Mouse (Mus musculus): ENCODE measurements around the gene Serpinb6c. TPM values are rescaled to one million over a fixed set of nuclear protein-coding genes. Genes with fewer than 3 reads are reported as not detected.

Serpinb6c gene
- total RNA-seq (2014; rRNA removed), result 0.38 and 5.4 TPM in 2 replicates
- polyA plus RNA-seq (2015; fragmentation: Nextera tagmentation; extraction: Ambion mirVana), result 0.25 and 0.41 TPM in 2 replicates

GRCm38 (mm10) chr13:33905176-33905954 is at the start of gene Serpinb6c:
TSS of gene Serpinb6c (minus strand) at chr13:33905708.
- H3K27ac ChIP-seq (ENCODE audit: low read depth, low read length), result no peak within 1 kb of the TSS
- no peaks in the 10 kb centered on the region for H3K27me3 ChIP-seq (ENCODE audit: insufficient read depth, low read length)
- ATAC-seq (ENCODE audit: low FRiP score) (no peak), DNase-seq (ENCODE audit: low spot score) (no peak)
- H3K9me3 ChIP-seq (ENCODE audit: low read length), result no peaks in the 10 kb centered on the region
- H3K9ac ChIP-seq (replicated peaks; ENCODE audit: low read length, poor library complexity, severe bottlenecking), result no peak within 1 kb of the TSS
- H3K36me3 ChIP-seq (ENCODE audit: insufficient read depth, low read length), result no peaks in the 10 kb centered on the region
- no peak within 1 kb of the TSS for H3K4me2 ChIP-seq (ENCODE audit: low read depth, low read length, poor library complexity, severe bottlenecking)
- no peaks in the 10 kb centered on the region for H3K4me1 ChIP-seq (ENCODE audit: insufficient read depth, low read length)
- TF ChIP-seq CTCF (IDR thresholded peaks at IDR 0.05), result no peak
- 78% methylated on average over 18 of the region's 18 CpGs for WGBS
- H3K4me3 ChIP-seq (ENCODE audit: low read depth, low read length), result no peak within 1 kb of the TSS

DNA sequence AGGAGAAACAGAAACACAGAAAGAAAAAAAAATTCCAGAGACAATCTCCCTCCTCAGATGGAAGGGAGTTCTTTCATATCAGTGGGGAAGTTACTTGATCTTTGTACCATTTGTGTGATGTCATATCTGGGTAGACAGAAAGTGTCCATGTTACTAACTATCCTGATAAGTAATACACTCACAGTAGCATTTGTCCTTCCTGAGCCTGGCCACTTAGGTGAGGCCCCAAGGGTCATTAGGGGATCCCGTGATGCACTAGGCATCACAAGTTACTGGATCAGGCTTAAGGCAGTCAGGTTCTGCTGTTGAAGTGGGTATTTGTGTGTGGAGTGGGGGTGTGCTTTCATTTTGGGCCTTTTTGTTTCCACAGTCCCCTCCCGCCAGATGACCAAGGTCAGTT is 47.4 kb upstream of the Serpinb6c start:
- H3K4me1 ChIP-seq (ENCODE audit: insufficient read depth, low read length), result no peaks in the 10 kb centered on the region
- H3K27me3 ChIP-seq (ENCODE audit: insufficient read depth, low read length), result no peaks in the 10 kb centered on the region
- no peaks in the 10 kb centered on the region for H3K9me3 ChIP-seq (ENCODE audit: low read length)
- WGBS, result 91% methylated on average over 2 of the region's 2 CpGs
- H3K4me2 ChIP-seq (ENCODE audit: low read depth, low read length, poor library complexity, severe bottlenecking), result no peak overlapping the region
- TF ChIP-seq CTCF (IDR thresholded peaks at IDR 0.05), result no peak
- no peak overlapping the region for H3K27ac ChIP-seq (ENCODE audit: low read depth, low read length)
- H3K4me3 ChIP-seq (ENCODE audit: low read depth, low read length), result no peak overlapping the region
- DNase-seq (ENCODE audit: low spot score) (no peak), ATAC-seq (ENCODE audit: low FRiP score) (no peak)
- H3K9ac ChIP-seq (replicated peaks; ENCODE audit: low read length, poor library complexity, severe bottlenecking), result no peak overlapping the region
- no peaks in the 10 kb centered on the region for H3K36me3 ChIP-seq (ENCODE audit: insufficient read depth, low read length)

DNA sequence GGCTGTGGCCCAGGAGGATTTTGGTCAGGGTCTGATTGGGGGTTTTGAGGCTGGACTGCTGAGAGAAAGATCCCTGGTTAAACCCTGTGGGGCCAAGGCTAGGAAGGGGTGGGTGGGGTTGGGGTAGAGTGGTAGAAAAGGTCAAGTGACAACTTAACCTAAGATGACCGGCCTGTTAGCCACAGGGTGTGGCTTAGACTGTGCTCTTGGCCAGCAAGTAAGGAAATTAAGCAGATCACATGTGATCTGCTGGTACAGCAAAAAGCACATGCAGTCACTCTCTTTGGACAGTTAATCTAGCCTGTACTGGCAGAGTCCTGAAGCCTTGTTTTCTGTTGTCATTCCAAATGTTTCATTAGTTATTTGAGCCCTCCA is 46.6 kb upstream of the Serpinb6c start:
- WGBS, result 69% methylated on average over 1 of the region's 1 CpGs
- no peak for TF ChIP-seq CTCF (IDR thresholded peaks at IDR 0.05)

GRCm38 (mm10) chr13:33951308-33952074 is 46.0 kb upstream of the Serpinb6c start:
- Histone ChIP-seq H3K4me2 (ENCODE audit: low read depth, low read length, poor library complexity, severe bottlenecking) (no peak overlapping the region), H3K4me1 (ENCODE audit: insufficient read depth, low read length) (no peaks in the 10 kb centered on the region), H3K9me3 (ENCODE audit: low read length) (no peaks in the 10 kb centered on the region), H3K9ac (replicated peaks; ENCODE audit: low read length, poor library complexity, severe bottlenecking) (no peak overlapping the region), H3K27me3 (ENCODE audit: insufficient read depth, low read length) (no peaks in the 10 kb centered on the region), H3K27ac (ENCODE audit: low read depth, low read length) (no peak overlapping the region), H3K4me3 (ENCODE audit: low read depth, low read length) (no peak overlapping the region), H3K36me3 (ENCODE audit: insufficient read depth, low read length) (no peaks in the 10 kb centered on the region)
- 87% methylated on average over 4 of the region's 4 CpGs for WGBS
- DNase-seq (ENCODE audit: low spot score) (no peak), ATAC-seq (ENCODE audit: low FRiP score) (no peak)
- no peak for TF ChIP-seq CTCF (IDR thresholded peaks at IDR 0.05)

More for the DNA sequence above, 46.6 kb upstream of the Serpinb6c start:
- no peak for DNase-seq (ENCODE audit: low spot score)
- H3K4me1 ChIP-seq (ENCODE audit: insufficient read depth, low read length), result no peaks in the 10 kb centered on the region
- no peaks in the 10 kb centered on the region for H3K27me3 ChIP-seq (ENCODE audit: insufficient read depth, low read length)
- H3K27ac ChIP-seq (ENCODE audit: low read depth, low read length), result no peak overlapping the region
- no peaks in the 10 kb centered on the region for H3K9me3 ChIP-seq (ENCODE audit: low read length)
- no peak overlapping the region for H3K4me3 ChIP-seq (ENCODE audit: low read depth, low read length)
- H3K36me3 ChIP-seq (ENCODE audit: insufficient read depth, low read length), result no peaks in the 10 kb centered on the region
- ATAC-seq (ENCODE audit: low FRiP score), result no peak
- no peak overlapping the region for H3K9ac ChIP-seq (replicated peaks; ENCODE audit: low read length, poor library complexity, severe bottlenecking)
- H3K4me2 ChIP-seq (ENCODE audit: low read depth, low read length, poor library complexity, severe bottlenecking), result no peak overlapping the region

GRCm38 (mm10) chr13:33942212-33942779 is 36.8 kb upstream of the Serpinb6c start:
- Histone ChIP-seq H3K9me3 (ENCODE audit: low read length) (no peaks in the 10 kb centered on the region), H3K27ac (ENCODE audit: low read depth, low read length) (no peak overlapping the region), H3K36me3 (ENCODE audit: insufficient read depth, low read length) (no peaks in the 10 kb centered on the region), H3K4me2 (ENCODE audit: low read depth, low read length, poor library complexity, severe bottlenecking) (no peak overlapping the region), H3K4me3 (ENCODE audit: low read depth, low read length) (no peak overlapping the region), H3K4me1 (ENCODE audit: insufficient read depth, low read length) (no peaks in the 10 kb centered on the region), H3K9ac (replicated peaks; ENCODE audit: low read length, poor library complexity, severe bottlenecking) (no peak overlapping the region), H3K27me3 (ENCODE audit: insufficient read depth, low read length) (no peaks in the 10 kb centered on the region)
- no peak for ATAC-seq (ENCODE audit: low FRiP score)
- peak; percentile 55 for TF ChIP-seq CTCF (IDR thresholded peaks at IDR 0.05)
- 40% methylated on average over 4 of the region's 4 CpGs for WGBS
- DNase-seq (ENCODE audit: low spot score), result no peak

Data from midbrain, postnatal 0 days (tissue).